Mouse (Mus musculus) lung, adult 2 months (tissue): ENCODE results near the gene Txndc5.

Source experiments
- CTCF ChIP-seq: fragments of 200-500 bp; IDR thresholded peaks from 2 replicates; pipeline ENCODE4 v1.5.1; 2011; ENCODE audit warnings: mild to moderate bottlenecking, low read length, control low read depth; ENCODE audit not compliant: insufficient read depth
- POLR2A ChIP-seq: fragments of 200-500 bp; IDR thresholded peaks from 2 replicates; pipeline ENCODE4 v1.6.1; 2011; ENCODE audit warnings: low read depth, mild to moderate bottlenecking, control low read depth, low read length, borderline replicate concordance; ENCODE audit errors: extremely low read depth

DNA sequence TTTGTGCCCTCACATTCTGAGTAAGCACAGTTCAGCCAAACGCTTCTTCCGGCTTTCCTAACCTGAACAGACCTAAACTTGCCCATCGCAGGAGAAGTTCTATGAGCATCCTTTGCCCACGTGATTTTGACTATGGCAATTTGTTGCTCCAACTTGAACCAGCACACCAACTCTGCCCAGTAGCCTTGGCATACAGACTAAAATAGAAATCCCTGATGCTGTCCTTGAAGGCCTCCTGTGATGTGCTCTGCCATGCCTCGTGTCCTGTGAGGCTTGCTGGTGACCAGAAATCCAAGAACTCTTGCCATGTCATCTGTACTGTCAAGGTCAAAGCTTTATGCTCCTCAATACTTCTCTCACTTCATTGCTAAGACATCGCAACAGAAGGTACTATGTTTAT lies 952 bp upstream of the Txndc5 start:
- TF ChIP-seq CTCF = no peak
- no peak for TF ChIP-seq POLR2A
